Mouse (Mus musculus) bone marrow macrophage, adult 2 months (primary cell): ENCODE results near the gene Paip2b. TPM values are rescaled to one million over a fixed set of nuclear protein-coding genes. Genes with fewer than 3 reads are reported as not detected.

Experiments
- H3K27ac ChIP-seq: 2 replicates; pipeline ENCODE4 v1.5.1; 2012; ENCODE audit warnings: low read depth, low read length; ENCODE audit not compliant: insufficient read depth
- H3K4me1 ChIP-seq: 2 replicates; pipeline ENCODE4 v1.6.1; 2012; ENCODE audit warnings: low read length; ENCODE audit not compliant: control insufficient read depth, insufficient read depth
- H3K4me3 ChIP-seq: 2 replicates; pipeline ENCODE4 v1.5.1; 2012; ENCODE audit warnings: mild to moderate bottlenecking, low read length, moderate library complexity; ENCODE audit not compliant: insufficient read depth
- CTCF ChIP-seq: IDR thresholded peaks from 2 replicates; pipeline ENCODE4 v1.5.1; 2012; ENCODE audit warnings: low read depth, mild to moderate bottlenecking, low read length, moderate library complexity
- POLR2A ChIP-seq: IDR thresholded peaks from 2 replicates; pipeline ENCODE4 v1.6.1; 2012; ENCODE audit warnings: mild to moderate bottlenecking, low read depth, low read length, borderline replicate concordance
- polyA plus RNA-seq: library from polyadenylated mRNA; stranded (reverse); fragments of >200 nt; gene quantifications from 2 replicates; pipeline ENCODE4 v1.2.4, GENCODE M21; 2012; ENCODE audit not compliant: missing spikeins, insufficient read depth, insufficient read length

Gene Paip2b
- polyA plus RNA-seq, 1 experiment: 9.8 TPM

GRCm38 (mm10) chr6:83779026-83779425, 52.5 kb downstream of the Paip2b start:
- Histone ChIP-seq H3K4me1 (peaks cover 11% of the 10 kb centered on the region), H3K27ac (no peak overlapping the region)
- TF ChIP-seq CTCF (peak; percentile 84), POLR2A (no peak)

DNA sequence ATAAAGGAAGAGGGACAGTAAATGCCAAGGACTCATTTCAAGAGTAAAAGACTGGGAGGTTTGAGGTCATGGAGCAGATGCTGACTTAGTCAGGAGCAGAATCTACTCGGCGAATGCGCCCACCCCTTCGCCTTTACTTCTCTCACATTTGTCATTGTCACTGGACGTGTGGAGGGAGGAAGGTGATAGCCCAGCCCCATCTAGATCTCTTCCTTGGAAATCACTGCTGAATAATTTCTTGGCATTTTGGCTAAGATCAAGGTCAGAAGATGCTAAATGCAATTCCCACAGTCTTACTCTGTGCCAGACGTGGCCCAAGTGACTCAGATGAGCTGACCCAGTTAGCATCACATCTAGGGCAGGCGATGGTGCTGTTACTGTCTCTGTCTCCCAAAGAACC, 53.2 kb downstream of the Paip2b start:
- no peak overlapping the region for H3K27ac ChIP-seq
- H3K4me3 ChIP-seq: no peak overlapping the region

More at GRCm38 (mm10) chr6:83779026-83779425, 52.5 kb downstream of the Paip2b start:
- no peak overlapping the region for H3K4me3 ChIP-seq

DNA sequence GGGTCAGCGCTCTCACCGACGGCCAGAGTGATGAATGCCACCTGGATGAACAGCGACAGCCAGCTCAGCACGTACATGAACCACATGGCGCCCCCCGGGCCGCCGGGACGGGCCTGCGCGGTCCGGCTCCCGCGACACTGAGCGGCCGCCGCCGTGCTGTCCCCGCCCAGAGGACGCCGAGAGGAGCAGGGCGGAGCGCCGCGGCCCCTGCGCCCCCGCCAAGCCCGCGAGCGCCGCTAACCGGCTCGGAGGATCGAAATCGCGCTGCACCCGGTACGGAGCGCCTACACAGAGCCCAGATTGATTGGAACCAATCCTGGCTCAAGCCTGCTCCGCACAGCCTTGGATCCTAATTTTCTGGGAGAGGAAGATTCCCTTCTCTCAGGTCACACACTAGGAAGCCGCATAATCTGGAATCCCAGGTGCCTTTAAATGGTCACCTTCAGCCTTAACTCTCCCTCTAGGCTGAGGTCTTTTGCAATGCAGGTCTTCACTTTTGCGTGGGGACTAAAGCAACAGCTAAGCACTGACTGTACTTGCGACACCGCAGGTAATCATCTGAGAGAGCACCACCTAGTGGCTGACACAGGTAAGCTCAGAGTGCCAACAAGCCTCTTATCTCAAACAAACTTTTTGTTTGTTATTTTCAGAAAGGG, 55.8 kb downstream of the Paip2b start, which contains the start of gene Tex261:
TSS of gene Tex261 (minus strand) at position 176 of the 656 bp plus-strand sequence.
- TF ChIP-seq POLR2A: no peak
- TF ChIP-seq CTCF: peak; percentile 87
- peaks cover 8% of the 10 kb centered on the region for H3K4me1 ChIP-seq
- peak within 1 kb of the TSS; percentile 99 for H3K4me3 ChIP-seq
- peak within 1 kb of the TSS; percentile 79 for H3K27ac ChIP-seq

More for the DNA sequence above, 53.2 kb downstream of the Paip2b start:
- TF ChIP-seq CTCF: no peak
- H3K4me1 ChIP-seq: peaks cover 18% of the 10 kb centered on the region

- peak overlapping the region; percentile 57 for H3K27ac ChIP-seq
- TF ChIP-seq POLR2A (no peak), CTCF (peak; percentile 13; the same call in 1 of the 2 replicates)
- H3K4me1 ChIP-seq: peaks cover 8% of the 10 kb centered on the region
- peak overlapping the region; percentile 99 for H3K4me3 ChIP-seq
Measured at GRCm38 (mm10) chr6:83774781-83775563, 56.6 kb downstream of the Paip2b start.

- TF ChIP-seq POLR2A (no peak), CTCF (no peak)
- H3K4me3 ChIP-seq: peak overlapping the region; percentile 99; the same call in 1 of the 2 replicates
- H3K27ac ChIP-seq: no peak overlapping the region
- peaks cover 8% of the 10 kb centered on the region for H3K4me1 ChIP-seq
Measured at GRCm38 (mm10) chr6:83774126-83774525, 57.4 kb downstream of the Paip2b start.

DNA sequence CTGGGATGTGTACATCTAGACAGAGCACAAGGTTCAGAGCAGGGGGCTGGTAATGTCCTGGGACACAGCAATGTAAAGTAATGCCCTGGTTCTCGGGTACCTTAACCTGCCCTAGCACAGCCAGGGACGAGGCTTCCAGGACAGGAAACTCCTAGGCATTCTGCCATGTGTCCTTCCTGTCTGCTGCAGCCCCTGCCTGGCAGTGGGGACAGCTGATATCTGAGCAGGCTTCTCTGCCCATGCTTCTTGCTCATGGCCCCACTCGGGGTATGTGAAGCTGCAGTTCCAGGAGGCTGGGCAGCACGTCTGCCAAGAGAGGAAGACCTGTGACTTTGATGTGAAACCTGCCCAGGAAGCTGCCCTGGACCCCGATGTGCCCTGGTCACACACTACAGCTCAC, 63.1 kb downstream of the Paip2b start:
- no peak overlapping the region for H3K27ac ChIP-seq
- H3K4me3 ChIP-seq: no peak overlapping the region
- TF ChIP-seq CTCF (no peak), POLR2A (no peak)
- H3K4me1 ChIP-seq: 0 out of 2 replicates have a peak, but pooled peaks cover 1% of the 10 kb centered on the region

DNA sequence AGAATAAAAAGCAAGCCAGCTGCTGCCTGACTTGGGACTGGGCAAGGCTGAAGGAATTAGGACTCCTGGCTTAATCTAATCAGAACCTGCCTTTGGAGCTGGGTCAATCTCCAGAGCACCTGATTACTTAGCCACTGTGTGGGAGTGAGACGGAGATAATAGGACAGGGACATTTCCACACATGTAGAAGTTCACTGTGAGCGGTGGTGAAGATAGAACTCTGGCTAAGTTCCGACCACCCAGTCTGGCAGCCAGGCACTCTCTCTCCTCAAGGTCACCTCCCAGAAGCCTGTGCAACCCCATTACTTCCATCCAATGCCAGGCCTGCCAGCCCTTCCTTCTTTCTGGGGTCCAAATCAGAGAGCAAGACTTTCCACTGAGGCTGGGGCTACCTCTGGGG, 64.6 kb downstream of the Paip2b start:
- H3K4me3 ChIP-seq: no peak overlapping the region
- H3K4me1 ChIP-seq: no peaks in the 10 kb centered on the region
- H3K27ac ChIP-seq: no peak overlapping the region
- no peak for TF ChIP-seq CTCF
- no peak for TF ChIP-seq POLR2A

DNA sequence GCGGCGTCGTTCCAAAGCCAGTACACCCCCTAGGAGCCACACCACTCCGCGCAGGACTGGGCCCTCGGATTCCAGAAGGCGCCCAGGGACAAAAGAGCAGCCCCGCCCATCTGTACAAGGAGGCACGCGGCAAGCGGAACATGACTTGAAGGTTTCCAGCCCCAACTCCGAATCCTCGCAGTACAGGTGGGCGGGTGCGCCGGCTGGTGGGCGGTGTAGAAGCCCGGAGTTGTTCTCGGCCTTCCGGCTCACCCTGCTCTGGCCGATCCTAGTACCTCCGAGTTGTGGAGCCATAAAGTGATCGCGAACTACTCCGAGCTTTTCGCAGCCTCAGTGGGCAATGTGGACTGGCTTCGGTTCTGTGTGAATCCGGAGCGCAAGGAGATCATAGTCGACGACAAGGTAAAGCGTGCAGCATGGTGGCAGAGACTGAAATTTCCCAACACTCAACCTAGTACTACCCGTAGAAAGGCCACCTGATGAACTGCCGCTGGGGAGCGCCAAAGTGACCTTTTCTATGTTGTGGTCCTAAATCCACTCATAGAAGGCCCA, 68.6 kb downstream of the Paip2b start:
- H3K4me3 ChIP-seq: no peak overlapping the region
- TF ChIP-seq CTCF: no peak
- no peak for TF ChIP-seq POLR2A
- no peak overlapping the region for H3K27ac ChIP-seq
- H3K4me1 ChIP-seq: no peaks in the 10 kb centered on the region

DNA sequence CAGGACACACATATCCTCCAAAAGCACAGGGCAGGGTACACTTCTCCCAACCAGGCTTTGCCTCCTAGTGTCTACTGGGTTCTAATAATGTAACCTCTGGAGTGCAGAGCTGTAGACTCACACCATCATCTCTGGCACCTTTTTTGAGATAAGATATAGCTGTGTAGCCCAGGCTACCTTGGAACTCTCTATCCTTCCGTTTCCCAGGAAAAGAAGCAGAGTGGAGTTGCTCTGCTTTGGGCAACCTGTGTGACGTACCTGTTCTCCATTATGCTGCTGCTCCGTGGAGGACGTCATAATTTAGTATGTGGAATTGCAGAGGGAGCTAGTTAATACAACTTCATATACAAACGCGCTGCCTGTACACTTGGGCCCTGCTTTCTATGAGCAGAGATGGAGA, 69.2 kb downstream of the Paip2b start, which contains the start of gene Ankrd53:
TSS of gene Ankrd53 (plus strand) at position 301 of the 400 bp plus-strand sequence.
- H3K27ac ChIP-seq: no peak within 1 kb of the TSS
- no peak within 1 kb of the TSS for H3K4me3 ChIP-seq
- TF ChIP-seq CTCF (no peak), POLR2A (no peak)
- no peaks in the 10 kb centered on the region for H3K4me1 ChIP-seq
